Mouse (Mus musculus): ENCODE results near the gene Tenm3. TPM values are rescaled to one million over a fixed set of nuclear protein-coding genes. Genes with fewer than 3 reads are reported as not detected.

Gene Tenm3
- polyA plus RNA-seq, 1 experiment = 19.1 TPM

- Histone ChIP-seq H3K27ac (ENCODE audit: insufficient read depth, low read length) (no peak overlapping the region), H3K4me3 (ENCODE audit: insufficient read depth, low read length) (no peak overlapping the region), H3K4me1 (ENCODE audit: control insufficient read depth, insufficient read depth, low read length) (no peaks in the 10 kb centered on the region)
- no peak for TF ChIP-seq POLR2A (IDR thresholded peaks at IDR 0.05; ENCODE audit: extremely low read depth, insufficient read depth, low read length)
- no peak for TF ChIP-seq CTCF (IDR thresholded peaks at IDR 0.05; ENCODE audit: extremely low read depth, insufficient read depth, low read length)
These were observed 231.7 kb downstream of the Tenm3 start for GRCm38 (mm10) chr8:48611934-48612512.

GRCm38 (mm10) chr8:48611126-48611525 is 232.6 kb downstream of the Tenm3 start:
- Histone ChIP-seq H3K4me1 (ENCODE audit: control insufficient read depth, insufficient read depth, low read length) (no peaks in the 10 kb centered on the region), H3K27ac (ENCODE audit: insufficient read depth, low read length) (no peak overlapping the region), H3K4me3 (ENCODE audit: insufficient read depth, low read length) (no peak overlapping the region)
- TF ChIP-seq POLR2A (IDR thresholded peaks at IDR 0.05; ENCODE audit: extremely low read depth, insufficient read depth, low read length) (no peak), CTCF (IDR thresholded peaks at IDR 0.05; ENCODE audit: extremely low read depth, insufficient read depth, low read length) (no peak)

GRCm38 (mm10) chr8:48610316-48610715 is 233.4 kb downstream of the Tenm3 start:
- H3K4me3 ChIP-seq (ENCODE audit: insufficient read depth, low read length) = no peak overlapping the region
- TF ChIP-seq CTCF (IDR thresholded peaks at IDR 0.05; ENCODE audit: extremely low read depth, insufficient read depth, low read length) (no peak), POLR2A (IDR thresholded peaks at IDR 0.05; ENCODE audit: extremely low read depth, insufficient read depth, low read length) (no peak)
- no peak overlapping the region for H3K27ac ChIP-seq (ENCODE audit: insufficient read depth, low read length)
- no peaks in the 10 kb centered on the region for H3K4me1 ChIP-seq (ENCODE audit: control insufficient read depth, insufficient read depth, low read length)

- H3K4me3 ChIP-seq (ENCODE audit: insufficient read depth, low read length) = no peak overlapping the region
- no peaks in the 10 kb centered on the region for H3K4me1 ChIP-seq (ENCODE audit: control insufficient read depth, insufficient read depth, low read length)
- TF ChIP-seq POLR2A (IDR thresholded peaks at IDR 0.05; ENCODE audit: extremely low read depth, insufficient read depth, low read length) (no peak), CTCF (IDR thresholded peaks at IDR 0.05; ENCODE audit: extremely low read depth, insufficient read depth, low read length) (no peak)
- no peak overlapping the region for H3K27ac ChIP-seq (ENCODE audit: insufficient read depth, low read length)
These were observed 234.1 kb downstream of the Tenm3 start for GRCm38 (mm10) chr8:48609684-48610083.

- Histone ChIP-seq H3K27ac (ENCODE audit: insufficient read depth, low read length) (no peak overlapping the region), H3K4me3 (ENCODE audit: insufficient read depth, low read length) (no peak overlapping the region), H3K4me1 (ENCODE audit: control insufficient read depth, insufficient read depth, low read length) (no peaks in the 10 kb centered on the region)
- no peak for TF ChIP-seq CTCF (IDR thresholded peaks at IDR 0.05; ENCODE audit: extremely low read depth, insufficient read depth, low read length)
- no peak for TF ChIP-seq POLR2A (IDR thresholded peaks at IDR 0.05; ENCODE audit: extremely low read depth, insufficient read depth, low read length)
These were observed 239.4 kb downstream of the Tenm3 start for GRCm38 (mm10) chr8:48604190-48604897.

- Histone ChIP-seq H3K4me3 (ENCODE audit: insufficient read depth, low read length) (no peak overlapping the region), H3K27ac (ENCODE audit: insufficient read depth, low read length) (no peak overlapping the region), H3K4me1 (ENCODE audit: control insufficient read depth, insufficient read depth, low read length) (no peaks in the 10 kb centered on the region)
- TF ChIP-seq POLR2A (IDR thresholded peaks at IDR 0.05; ENCODE audit: extremely low read depth, insufficient read depth, low read length) (no peak), CTCF (IDR thresholded peaks at IDR 0.05; ENCODE audit: extremely low read depth, insufficient read depth, low read length) (no peak)
These were observed 240.4 kb downstream of the Tenm3 start for GRCm38 (mm10) chr8:48603165-48603840.

GRCm38 (mm10) chr8:48601621-48602020 is 242.1 kb downstream of the Tenm3 start:
- no peak overlapping the region for H3K27ac ChIP-seq (ENCODE audit: insufficient read depth, low read length)
- TF ChIP-seq CTCF (IDR thresholded peaks at IDR 0.05; ENCODE audit: extremely low read depth, insufficient read depth, low read length) = no peak
- TF ChIP-seq POLR2A (IDR thresholded peaks at IDR 0.05; ENCODE audit: extremely low read depth, insufficient read depth, low read length) = no peak
- no peaks in the 10 kb centered on the region for H3K4me1 ChIP-seq (ENCODE audit: control insufficient read depth, insufficient read depth, low read length)
- no peak overlapping the region for H3K4me3 ChIP-seq (ENCODE audit: insufficient read depth, low read length)

GRCm38 (mm10) chr8:48599028-48599427 is 244.7 kb downstream of the Tenm3 start:
- H3K4me3 ChIP-seq (ENCODE audit: insufficient read depth, low read length) = no peak overlapping the region
- no peak overlapping the region for H3K27ac ChIP-seq (ENCODE audit: insufficient read depth, low read length)
- no peaks in the 10 kb centered on the region for H3K4me1 ChIP-seq (ENCODE audit: control insufficient read depth, insufficient read depth, low read length)
- TF ChIP-seq CTCF (IDR thresholded peaks at IDR 0.05; ENCODE audit: extremely low read depth, insufficient read depth, low read length) (no peak), POLR2A (IDR thresholded peaks at IDR 0.05; ENCODE audit: extremely low read depth, insufficient read depth, low read length) (no peak)

- TF ChIP-seq CTCF (IDR thresholded peaks at IDR 0.05; ENCODE audit: extremely low read depth, insufficient read depth, low read length) (no peak), POLR2A (IDR thresholded peaks at IDR 0.05; ENCODE audit: extremely low read depth, insufficient read depth, low read length) (no peak)
- no peaks in the 10 kb centered on the region for H3K4me1 ChIP-seq (ENCODE audit: control insufficient read depth, insufficient read depth, low read length)
- no peak overlapping the region for H3K4me3 ChIP-seq (ENCODE audit: insufficient read depth, low read length)
- H3K27ac ChIP-seq (ENCODE audit: insufficient read depth, low read length) = no peak overlapping the region
These were observed 247.4 kb downstream of the Tenm3 start for GRCm38 (mm10) chr8:48596332-48596731.

- TF ChIP-seq POLR2A (IDR thresholded peaks at IDR 0.05; ENCODE audit: extremely low read depth, insufficient read depth, low read length) (no peak), CTCF (IDR thresholded peaks at IDR 0.05; ENCODE audit: extremely low read depth, insufficient read depth, low read length) (no peak)
- Histone ChIP-seq H3K4me3 (ENCODE audit: insufficient read depth, low read length) (no peak overlapping the region), H3K27ac (ENCODE audit: insufficient read depth, low read length) (no peak overlapping the region), H3K4me1 (ENCODE audit: control insufficient read depth, insufficient read depth, low read length) (no peaks in the 10 kb centered on the region)
These were observed 251.9 kb downstream of the Tenm3 start for GRCm38 (mm10) chr8:48591818-48592217.
